Mouse (Mus musculus): ENCODE measurements at regions not wholly inside any gene's neighbourhood (a gene's known extent, or its start where the extent isn't known, plus 50 kb on each side); places are given as distances from the start of the nearest gene placed in this dataset.

DNA sequence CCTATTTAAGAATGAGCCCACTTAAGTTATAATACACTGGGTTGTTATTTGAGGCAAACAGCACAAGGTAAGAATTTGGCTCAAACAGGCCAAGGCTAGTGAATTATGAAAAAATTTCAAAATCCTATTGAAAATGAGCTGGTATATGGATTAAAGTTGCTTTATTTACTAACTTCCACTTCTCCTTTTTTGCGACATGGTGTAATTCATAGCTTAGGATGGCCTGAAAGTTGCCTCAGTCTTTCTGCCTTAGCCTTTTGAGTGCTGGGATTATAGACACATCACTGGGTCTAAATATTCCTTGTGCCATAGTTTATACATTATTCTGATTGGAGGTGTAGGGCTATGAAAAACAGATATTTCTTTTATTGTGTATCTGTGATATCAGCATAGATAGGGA lies 81.9 kb downstream of the Edem1 start:
- no peak for DNase-seq

DNA sequence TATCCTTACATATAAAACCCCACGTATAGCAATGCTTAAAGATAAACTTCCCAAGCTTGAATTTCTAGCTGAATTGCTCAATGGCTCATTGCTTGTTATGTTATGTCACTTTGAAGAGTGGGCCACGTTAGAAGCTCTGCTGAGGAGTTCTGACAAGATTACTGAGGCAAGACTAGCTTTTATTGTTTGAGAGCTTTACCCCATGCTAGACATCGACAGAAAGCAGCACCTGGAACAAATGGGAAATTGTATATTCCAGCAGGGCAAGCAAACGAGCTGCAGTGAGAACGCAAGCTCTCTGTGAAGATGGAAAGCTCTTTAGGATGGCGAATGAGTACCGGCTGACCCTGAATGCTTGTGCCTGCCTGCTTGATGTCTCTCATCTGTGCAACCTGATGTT lies 84.1 kb downstream of the Edem1 start:
- no peak for DNase-seq

DNA sequence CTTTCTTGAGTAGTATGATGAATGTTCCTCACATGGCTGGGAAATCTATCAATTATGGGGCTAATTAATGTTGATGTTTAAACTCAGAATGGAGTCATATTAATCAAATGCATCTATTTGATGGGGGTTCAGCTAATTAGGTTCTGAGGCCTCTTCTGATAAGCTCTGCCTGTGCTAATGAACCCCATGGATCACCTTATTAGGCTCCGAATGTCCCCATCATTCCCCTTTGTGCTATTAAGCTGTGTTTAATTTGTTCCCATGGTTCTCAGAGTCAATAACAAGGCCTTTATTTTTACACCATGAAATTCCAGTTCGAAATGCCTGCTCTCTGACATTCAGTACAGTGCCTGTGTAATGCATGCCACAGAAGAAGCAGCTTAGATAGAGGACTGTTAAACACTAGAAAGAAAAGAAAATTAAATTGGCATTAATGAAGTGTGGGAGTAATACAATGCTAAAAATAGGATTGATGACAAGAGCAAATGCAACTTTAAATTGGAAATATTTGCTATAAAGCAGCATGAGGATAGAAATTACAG lies 91.0 kb downstream of the Edem1 start:
- no peak for DNase-seq

GRCm38 (mm10) chr6:108921181-108921580 lies 92.7 kb downstream of the Edem1 start:
- DNase-seq = no peak

- no peak for DNase-seq
Observed at GRCm38 (mm10) chr6:108922564-108922963, 94.1 kb downstream of the Edem1 start.

DNA sequence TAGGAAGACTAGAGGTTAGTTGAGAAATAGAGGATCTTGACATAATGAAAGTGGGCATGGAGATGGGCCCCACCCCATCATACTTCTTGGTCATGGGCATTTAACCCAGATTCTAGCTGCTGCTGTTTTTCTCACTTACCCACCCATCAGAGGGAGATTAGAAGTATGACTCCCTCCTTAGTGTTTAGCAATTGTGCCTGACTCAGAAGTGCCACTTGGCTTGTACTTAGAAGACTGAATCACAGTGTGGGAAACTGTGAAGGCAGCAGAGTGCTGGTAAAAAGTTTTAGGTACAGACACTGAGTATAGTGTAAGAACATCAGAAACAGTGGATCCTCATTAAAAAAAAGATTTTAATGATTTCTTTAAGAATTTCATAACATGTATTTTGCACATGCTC lies 100.5 kb downstream of the Edem1 start:
- DNase-seq = peak; percentile 40

- DNase-seq = no peak
Observed at GRCm38 (mm10) chr6:108938646-108939045, 110.2 kb downstream of the Edem1 start.

GRCm38 (mm10) chr6:108942288-108942687 lies 113.8 kb downstream of the Edem1 start:
- DNase-seq = no peak

GRCm38 (mm10) chr6:108952389-108952788 lies 123.9 kb downstream of the Edem1 start:
- no peak for DNase-seq

DNA sequence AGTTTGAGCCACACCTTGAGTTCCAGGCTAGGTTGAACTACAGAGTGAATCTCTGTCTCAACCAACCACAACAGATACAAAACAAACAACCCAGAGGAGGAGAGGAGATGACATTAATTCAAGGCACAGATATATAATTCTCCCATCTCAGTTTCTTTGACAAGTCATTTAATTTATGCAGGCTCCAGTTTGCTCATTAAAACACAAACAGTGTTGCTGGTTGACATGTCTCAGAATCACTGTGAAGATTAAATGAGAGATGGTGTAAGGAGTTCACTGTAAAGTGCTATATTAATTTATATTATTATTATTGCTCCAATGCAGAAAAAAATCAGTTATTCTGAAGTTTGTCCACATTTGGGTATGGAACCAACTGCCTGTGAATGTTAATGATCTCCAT lies 134.4 kb downstream of the Edem1 start:
- DNase-seq = no peak

DNA sequence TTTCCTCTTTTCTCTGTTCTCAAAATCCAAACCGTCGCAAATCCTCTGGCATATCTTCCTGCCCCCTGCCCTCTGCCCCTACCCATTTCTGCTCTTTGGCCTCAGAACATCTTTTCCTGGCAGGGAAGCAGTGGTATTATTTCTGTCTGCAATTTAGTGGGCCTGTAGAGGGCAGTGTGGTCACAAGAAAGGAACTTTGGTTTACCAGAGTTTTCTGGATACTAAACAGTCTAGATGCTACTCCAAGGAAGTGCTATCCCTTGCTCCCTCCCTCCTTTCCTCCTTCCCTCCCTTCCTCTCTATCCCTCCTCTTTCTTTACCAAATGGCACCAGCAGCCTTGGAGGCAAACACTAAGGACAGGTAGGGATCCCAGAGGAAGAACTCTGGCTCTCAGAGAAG lies 134.9 kb downstream of the Edem1 start:
- DNase-seq = peak; percentile 73

- no peak for DNase-seq
Observed at GRCm38 (mm10) chr6:108969477-108970176, 141.2 kb downstream of the Edem1 start.

- no peak for DNase-seq
Observed at GRCm38 (mm10) chr6:108971415-108972089, 143.1 kb downstream of the Edem1 start.

GRCm38 (mm10) chr6:108973701-108974100 lies 145.3 kb downstream of the Edem1 start:
- DNase-seq = no peak

DNA sequence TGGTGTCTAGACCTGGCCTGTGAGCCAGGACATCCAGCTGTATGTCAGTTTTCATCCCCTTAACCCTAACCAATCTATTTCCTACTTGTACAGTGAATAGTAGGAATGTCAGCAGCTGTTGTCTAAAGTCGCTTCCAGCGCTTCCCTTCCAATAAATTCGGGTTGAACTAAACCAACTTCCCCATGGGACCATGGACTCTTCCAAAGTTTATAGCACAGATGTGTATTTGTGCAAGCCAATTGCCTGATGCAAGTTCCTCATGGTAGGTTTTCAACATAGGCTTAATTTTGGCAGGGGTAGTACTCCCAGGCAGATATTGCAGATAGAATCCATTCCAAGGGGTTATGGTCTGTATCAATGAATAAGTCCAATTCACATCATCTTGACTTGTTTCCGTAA lies 161.1 kb downstream of the Edem1 start:
- no peak for DNase-seq

GRCm38 (mm10) chr6:108993743-108994142 lies 165.3 kb downstream of the Edem1 start:
- no peak for DNase-seq

- DNase-seq = no peak
Observed at GRCm38 (mm10) chr6:109004443-109004842, 176.0 kb downstream of the Edem1 start.

GRCm38 (mm10) chr6:109009364-109009763 lies 180.9 kb downstream of the Edem1 start:
- no peak for DNase-seq

DNA sequence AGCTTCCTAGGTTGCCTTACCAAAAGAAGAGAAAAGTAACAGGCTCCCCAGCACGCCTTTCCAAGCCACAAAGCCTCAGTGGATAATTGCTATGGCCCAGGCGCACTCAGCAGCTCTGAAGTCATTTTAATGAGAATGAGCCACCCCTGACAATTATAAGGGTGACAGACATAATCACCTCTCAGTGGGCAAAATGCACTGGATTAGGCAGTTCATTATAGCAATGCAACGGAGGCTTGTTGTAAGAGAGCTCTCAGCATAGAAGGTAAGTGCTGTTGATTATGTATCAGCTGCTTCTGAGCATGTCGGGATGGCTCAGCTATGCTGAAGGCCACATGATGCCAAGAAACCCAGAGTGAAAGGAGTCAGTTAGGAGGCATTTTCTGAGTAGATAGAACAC lies 181.4 kb downstream of the Edem1 start:
- DNase-seq = no peak

GRCm38 (mm10) chr6:109019731-109020130 lies 191.3 kb downstream of the Edem1 start:
- peak; percentile 28 for DNase-seq

Data from right cerebral cortex, adult 18-20 months (tissue).